Mouse (Mus musculus) erythroblast, embryonic 14.5 days (primary cell): ENCODE measurements around the gene Wdr82. TPM values are rescaled to one million over a fixed set of nuclear protein-coding genes. Genes with fewer than 3 reads are reported as not detected.

ENCODE experiments used
- H3K27me3 ChIP-seq: 2 replicates; pipeline ENCODE4 v1.6.1; 2012; ENCODE audit warnings: inconsistent platforms; ENCODE audit not compliant: control insufficient read depth
- H3K36me3 ChIP-seq: 2 replicates; pipeline ENCODE4 v1.6.1; 2012; ENCODE audit warnings: mild to moderate bottlenecking, inconsistent platforms; ENCODE audit not compliant: control insufficient read depth
- H3K4me1 ChIP-seq: 2 replicates; pipeline ENCODE4 v1.6.1; 2012; ENCODE audit warnings: inconsistent platforms; ENCODE audit not compliant: control insufficient read depth
- H3K4me3 ChIP-seq: replicated peaks from 2 replicates; pipeline ENCODE3; 2012; ENCODE audit warnings: moderate library complexity, mild to moderate bottlenecking, inconsistent platforms
- H3K9me3 ChIP-seq: 2 replicates; pipeline ENCODE4 v1.6.1; 2012; ENCODE audit warnings: low read length, inconsistent platforms, mixed read lengths; ENCODE audit not compliant: control insufficient read depth
- GATA1 ChIP-seq: IDR thresholded peaks from 2 replicates; pipeline ENCODE4 v1.6.1; 2012; ENCODE audit warnings: low read length, inconsistent platforms, mixed read lengths
- TAL1 ChIP-seq: IDR thresholded peaks from 3 replicates; pipeline ENCODE4 v1.6.1; 2012; ENCODE audit warnings: low read length, inconsistent platforms, mixed read lengths
- polyA plus RNA-seq: library from polyadenylated mRNA; stranded (reverse); fragments of >175 nt; gene quantifications from 2 replicates; pipeline ENCODE4 v1.2.3, GENCODE M21; 2012

Gene Wdr82
- polyA plus RNA-seq, 1 experiment = 0.51 TPM

DNA sequence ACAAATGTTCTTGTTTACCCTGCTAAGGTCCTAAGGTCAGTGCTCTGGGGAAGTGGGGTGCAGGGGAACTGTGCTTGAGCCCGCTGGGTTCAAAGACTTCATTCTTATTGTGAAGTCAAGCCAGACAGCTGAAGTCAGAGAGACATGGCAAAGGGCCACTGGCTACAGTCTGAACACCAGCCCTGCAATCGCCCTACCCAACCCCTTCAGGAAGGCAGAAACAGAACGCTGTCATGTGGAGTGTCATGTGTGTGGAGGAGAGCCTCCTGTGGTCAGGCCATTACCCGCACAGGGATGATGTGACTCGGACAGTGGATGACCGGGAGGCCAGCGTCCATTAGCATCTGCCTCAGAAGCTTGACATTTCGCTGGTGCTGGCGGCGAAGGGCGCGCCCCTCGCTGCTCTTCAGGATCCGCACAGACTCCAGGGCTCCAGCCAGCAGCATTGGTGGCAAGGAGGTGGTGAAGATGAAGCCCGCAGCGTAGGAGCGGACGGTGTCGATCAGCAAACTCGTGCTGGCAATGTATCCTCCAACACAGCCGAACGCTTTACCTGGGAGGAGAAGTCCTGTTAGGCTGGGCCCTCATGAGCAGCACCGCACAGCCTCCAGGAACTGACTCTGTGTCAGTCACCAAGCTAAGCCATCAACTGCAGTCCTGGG is 65.6 kb downstream of the Wdr82 start:
- Histone ChIP-seq H3K36me3 (peaks cover 74% of the 10 kb centered on the region), H3K4me1 (no peaks in the 10 kb centered on the region), H3K9me3 (no peaks in the 10 kb centered on the region), H3K27me3 (no peaks in the 10 kb centered on the region), H3K4me3 (no peak overlapping the region)
- no peak for TF ChIP-seq TAL1
- TF ChIP-seq GATA1 = no peak

DNA sequence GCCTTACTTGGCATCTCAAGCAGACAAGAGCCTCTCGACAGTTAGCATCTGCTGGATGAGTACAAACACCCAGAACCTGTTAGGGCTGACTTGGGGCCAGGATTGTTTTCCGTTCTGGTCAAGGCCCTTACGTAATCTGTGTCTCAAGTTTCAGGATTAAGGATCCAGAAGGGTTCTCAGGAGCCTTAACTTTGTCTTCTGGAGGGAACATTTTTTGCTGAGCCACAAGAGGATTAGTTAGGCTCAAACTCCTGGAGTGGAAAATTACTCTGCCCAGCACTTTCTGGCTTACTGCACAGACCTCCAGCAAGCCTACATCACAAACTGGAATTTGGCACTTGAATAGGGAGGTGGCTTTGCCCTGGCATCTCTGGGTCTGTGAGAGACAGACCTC is 66.1 kb downstream of the Wdr82 start:
- TF ChIP-seq TAL1 (no peak), GATA1 (no peak)
- Histone ChIP-seq H3K4me1 (no peaks in the 10 kb centered on the region), H3K27me3 (no peaks in the 10 kb centered on the region), H3K36me3 (peaks cover 79% of the 10 kb centered on the region), H3K4me3 (no peak overlapping the region), H3K9me3 (no peaks in the 10 kb centered on the region)

DNA sequence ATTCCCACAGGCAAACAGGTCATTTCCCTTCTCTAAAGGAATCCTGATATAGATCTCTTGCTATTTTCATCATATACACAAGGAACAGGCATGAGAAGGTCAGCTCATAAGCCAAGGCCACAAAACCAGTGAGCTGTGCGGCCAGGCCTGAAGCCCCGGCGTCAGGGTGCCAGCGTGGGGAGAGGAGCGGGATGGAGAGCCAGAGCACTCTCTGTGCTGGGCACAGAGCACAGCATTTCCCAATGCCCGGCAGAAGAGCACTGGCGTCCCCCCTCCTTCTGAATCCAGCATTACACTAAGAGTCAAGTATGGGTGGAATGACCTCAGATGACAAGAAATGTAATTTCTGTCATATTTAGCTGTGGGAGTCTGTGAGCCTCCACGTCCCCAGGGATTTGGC is 66.7 kb downstream of the Wdr82 start:
- H3K4me1 ChIP-seq = no peaks in the 10 kb centered on the region
- H3K36me3 ChIP-seq = peaks cover 85% of the 10 kb centered on the region
- no peaks in the 10 kb centered on the region for H3K9me3 ChIP-seq
- TF ChIP-seq TAL1 = no peak
- no peak for TF ChIP-seq GATA1
- no peaks in the 10 kb centered on the region for H3K27me3 ChIP-seq
- no peak overlapping the region for H3K4me3 ChIP-seq

DNA sequence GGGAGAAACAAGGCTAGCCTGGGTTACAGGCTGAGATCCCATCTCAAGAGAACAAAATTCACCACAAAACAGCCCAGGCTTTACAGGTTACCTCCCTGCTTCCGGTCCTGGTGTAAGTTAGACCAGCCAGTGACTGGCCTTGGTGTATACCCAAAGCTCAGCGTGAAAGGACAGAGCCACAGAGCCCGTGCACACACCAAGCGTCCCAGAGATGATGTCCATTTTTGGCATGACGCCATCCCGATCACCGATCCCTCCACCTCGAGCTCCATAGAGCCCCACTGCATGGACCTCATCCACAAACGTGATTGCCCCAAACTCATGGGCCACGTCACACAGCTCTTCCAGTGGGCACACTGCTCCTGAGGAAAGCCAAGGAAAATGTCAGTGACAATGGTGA is 67.2 kb downstream of the Wdr82 start:
- no peaks in the 10 kb centered on the region for H3K27me3 ChIP-seq
- no peak for TF ChIP-seq GATA1
- TF ChIP-seq TAL1 = no peak
- no peak overlapping the region for H3K4me3 ChIP-seq
- no peaks in the 10 kb centered on the region for H3K9me3 ChIP-seq
- H3K36me3 ChIP-seq = peaks cover 88% of the 10 kb centered on the region
- no peaks in the 10 kb centered on the region for H3K4me1 ChIP-seq

Other genes with a start within 250 kb of the Wdr82 start
- gene Col6a5, start 210.3 kb upstream of the Wdr82 start, polyA plus RNA-seq = not detected in 2 replicates
- gene Col6a4, start 74.1 kb upstream of the Wdr82 start, polyA plus RNA-seq = not detected in 2 replicates
- 0.04 and 0.07 TPM in 2 replicates for gene Glyctk, start 12.8 kb upstream of the Wdr82 start, polyA plus RNA-seq
- 0.33 and 0.45 TPM in 2 replicates for gene Ppm1m, start 28.8 kb downstream of the Wdr82 start, polyA plus RNA-seq
- 0.48 and 0.87 TPM in 2 replicates for gene Twf2, start 32.2 kb downstream of the Wdr82 start, polyA plus RNA-seq
- 0.01 TPM in 1 of 2 replicates, not detected in the other for gene Tlr9, start 51.7 kb downstream of the Wdr82 start, polyA plus RNA-seq
- 0.43 and 0.52 TPM in 2 replicates for gene Alas1, start 77.7 kb downstream of the Wdr82 start, polyA plus RNA-seq
- gene Poc1a, start 110.1 kb downstream of the Wdr82 start, polyA plus RNA-seq = 1.8 and 3.7 TPM in 2 replicates
- 0.19 and 0.23 TPM in 2 replicates for gene Dusp7, start 197.7 kb downstream of the Wdr82 start, polyA plus RNA-seq